Mouse (Mus musculus) heart, embryonic 16.5 days (tissue): ENCODE results near the gene H2afz. TPM values are rescaled to one million over a fixed set of nuclear protein-coding genes. Genes with fewer than 3 reads are reported as not detected.

Source experiments
- ATAC-seq: fragments of 200-750 bp; cut with Nextera tagmentation; replicated peaks from 2 replicates; pipeline ENCODE4 v1.8.0; 2017; ENCODE audit warnings: moderate number of reproducible peaks; ENCODE audit not compliant: insufficient read depth, low FRiP score; ENCODE audit errors: extremely low read depth
- H3K27ac ChIP-seq: fragments of 300-500 bp; sonication (generic); 2 replicates; pipeline ENCODE4 v1.5.1; 2014; ENCODE audit warnings: mild to moderate bottlenecking, low read length, control low read depth, moderate library complexity
- H3K27me3 ChIP-seq: fragments of 300-500 bp; sonication (generic); 2 replicates; pipeline ENCODE4 v1.6.1; 2014; ENCODE audit warnings: low read length, mixed read lengths; ENCODE audit not compliant: control insufficient read depth, insufficient read depth
- H3K36me3 ChIP-seq: fragments of 300-500 bp; sonication (generic); 2 replicates; pipeline ENCODE4 v1.6.1; 2014; ENCODE audit not compliant: control insufficient read depth, insufficient read depth
- H3K4me1 ChIP-seq: fragments of 300-500 bp; sonication (generic); 2 replicates; pipeline ENCODE4 v1.6.1; 2014; ENCODE audit warnings: low read length, mixed read lengths; ENCODE audit not compliant: control insufficient read depth, insufficient read depth
- H3K4me2 ChIP-seq: fragments of 300-500 bp; sonication (generic); 2 replicates; pipeline ENCODE4 v1.6.1; 2014; ENCODE audit warnings: low read depth, mild to moderate bottlenecking, control low read depth, low read length
- H3K4me3 ChIP-seq: fragments of 300-500 bp; sonication (generic); 2 replicates; pipeline ENCODE4 v1.5.1; 2014; ENCODE audit warnings: mild to moderate bottlenecking, control low read depth, low read length
- H3K9ac ChIP-seq: fragments of 300-500 bp; sonication (generic); 2 replicates; pipeline ENCODE4 v1.6.1; 2014; ENCODE audit warnings: low read length, control low read depth
- H3K9me3 ChIP-seq: fragments of 300-500 bp; sonication (generic); replicated peaks from 2 replicates; pipeline ENCODE4 v1.6.1; 2016; ENCODE audit warnings: low read length; ENCODE audit not compliant: control insufficient read depth
- WGBS: fragments of 180-500 bp; shearing (Covaris S2); extraction: QIAGEN DNeasy Blood & Tissue Kit; methylation state at CpG from one replicate; pipeline ENCODE4 v1.1.7; 2014; 5-methylcytosine and 5-hydroxymethylcytosine counted together
- polyA plus RNA-seq: library from polyadenylated mRNA; unstranded; fragments of >200 nt; fragmentation: Nextera tagmentation; extraction: Ambion mirVana; gene quantifications from 2 replicates; pipeline ENCODE4 v1.2.1, GENCODE M21; 2015

Gene H2afz
- polyA plus RNA-seq, 1 experiment from 2014 or later: 1,062 TPM

DNA sequence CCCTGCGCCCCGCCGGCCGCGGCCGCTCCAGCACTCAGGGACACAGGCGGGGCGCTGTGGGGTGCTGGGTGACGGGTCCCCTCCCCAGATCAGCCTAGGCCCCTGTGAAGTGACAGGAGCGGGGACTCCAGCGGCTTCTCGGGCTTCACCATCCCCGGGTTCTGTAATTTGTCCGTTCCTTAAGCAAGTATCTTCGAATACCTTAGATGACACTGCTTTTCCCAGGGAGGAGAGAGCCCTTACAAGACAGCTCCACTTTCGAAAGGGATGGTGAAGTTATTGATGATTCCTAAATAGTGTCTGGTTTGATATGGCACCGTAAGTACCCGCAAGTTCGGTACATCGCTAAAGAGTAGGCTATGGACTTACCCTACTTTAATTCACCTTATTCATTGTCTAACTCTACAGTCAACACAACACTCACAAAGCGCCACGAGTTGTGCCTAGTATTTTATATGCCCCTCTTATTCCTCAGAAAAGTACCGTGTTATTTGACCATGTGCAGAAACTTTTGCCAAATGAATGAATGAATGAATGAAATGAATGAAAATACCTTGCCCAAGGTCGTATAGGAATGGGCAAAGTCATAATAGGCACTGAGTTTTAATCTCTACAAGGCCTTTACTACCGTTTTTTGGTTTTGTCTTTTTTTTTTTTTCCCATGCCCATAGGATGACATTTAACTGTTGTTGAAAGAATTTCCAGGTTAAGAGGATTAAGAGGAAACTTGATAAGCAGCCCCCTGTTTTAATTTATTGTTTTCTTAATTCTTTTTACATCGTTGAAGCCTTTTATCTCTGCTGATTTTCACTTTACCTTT lies 4.0 kb downstream of the H2afz start:
- no peaks in the 10 kb centered on the region for H3K27me3 ChIP-seq
- WGBS: 3% methylated on average over 26 of the region's 26 CpGs
- H3K4me1 ChIP-seq: peaks cover 18% of the 10 kb centered on the region
- ATAC-seq: 0 out of 2 replicates have a peak, but pooled peaks have one; percentile 3
- peak overlapping the region; percentile 99 for H3K27ac ChIP-seq
- H3K36me3 ChIP-seq: peaks cover 5% of the 10 kb centered on the region; the same call in 1 of the 2 replicates
- H3K9ac ChIP-seq: peak overlapping the region; percentile 100
- H3K4me2 ChIP-seq: peak overlapping the region; percentile 89
- H3K4me3 ChIP-seq: peak overlapping the region; percentile 98
- H3K9me3 ChIP-seq: no peaks in the 10 kb centered on the region

DNA sequence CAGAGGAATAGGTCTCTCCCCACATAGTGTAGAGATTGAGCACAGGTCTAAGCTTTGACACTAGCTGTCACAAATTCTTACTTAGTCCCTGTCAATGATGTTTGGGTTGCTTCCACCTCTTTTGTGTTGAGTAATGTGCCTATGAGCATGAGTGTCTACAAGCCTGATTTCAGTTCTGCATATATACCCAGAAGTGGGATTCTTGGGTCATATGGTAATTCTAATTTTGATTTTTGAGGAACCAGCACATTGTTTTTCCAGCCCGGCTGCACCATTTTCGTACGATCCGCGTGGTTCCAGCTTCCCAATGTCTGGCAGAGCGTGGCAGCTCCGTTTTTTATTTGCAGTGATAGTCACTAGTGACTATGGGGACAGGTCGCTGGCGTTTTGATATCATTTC lies 5.1 kb downstream of the H2afz start:
- Histone ChIP-seq H3K27me3 (no peaks in the 10 kb centered on the region), H3K4me2 (no peak overlapping the region), H3K4me1 (peaks cover 18% of the 10 kb centered on the region), H3K27ac (no peak overlapping the region), H3K4me3 (no peak overlapping the region), H3K9ac (no peak overlapping the region), H3K9me3 (no peaks in the 10 kb centered on the region), H3K36me3 (peaks cover 5% of the 10 kb centered on the region; the same call in 1 of the 2 replicates)
- ATAC-seq: no peak
- WGBS: 93% methylated on average over 9 of the region's 9 CpGs

DNA sequence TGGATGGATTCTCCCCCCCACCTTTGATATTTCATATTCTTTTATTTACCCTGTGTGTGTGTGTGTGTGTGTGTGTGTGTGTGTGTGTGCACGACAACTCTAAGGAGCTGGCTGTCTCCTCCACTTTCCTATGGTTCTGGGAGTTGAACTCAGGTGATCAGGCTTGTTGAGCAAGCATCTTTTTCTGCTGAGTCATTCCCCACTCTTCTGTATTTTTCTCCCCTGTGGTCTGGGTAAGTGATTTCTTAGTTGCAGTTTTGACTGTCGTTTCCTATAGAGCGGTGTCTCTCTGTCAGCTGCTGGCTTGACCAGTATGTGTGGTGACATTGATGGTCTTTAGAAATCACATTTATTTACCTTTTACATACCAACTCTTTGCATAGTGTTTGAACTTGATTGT lies 15.0 kb downstream of the H2afz start:
- Histone ChIP-seq H3K27ac (no peak overlapping the region), H3K4me1 (no peaks in the 10 kb centered on the region), H3K4me2 (no peak overlapping the region), H3K27me3 (no peaks in the 10 kb centered on the region), H3K36me3 (peaks cover 4% of the 10 kb centered on the region; the same call in 1 of the 2 replicates), H3K9ac (no peak overlapping the region), H3K9me3 (no peaks in the 10 kb centered on the region), H3K4me3 (no peak overlapping the region)
- WGBS: 73% methylated on average over 3 of the region's 3 CpGs
- ATAC-seq: no peak

DNA sequence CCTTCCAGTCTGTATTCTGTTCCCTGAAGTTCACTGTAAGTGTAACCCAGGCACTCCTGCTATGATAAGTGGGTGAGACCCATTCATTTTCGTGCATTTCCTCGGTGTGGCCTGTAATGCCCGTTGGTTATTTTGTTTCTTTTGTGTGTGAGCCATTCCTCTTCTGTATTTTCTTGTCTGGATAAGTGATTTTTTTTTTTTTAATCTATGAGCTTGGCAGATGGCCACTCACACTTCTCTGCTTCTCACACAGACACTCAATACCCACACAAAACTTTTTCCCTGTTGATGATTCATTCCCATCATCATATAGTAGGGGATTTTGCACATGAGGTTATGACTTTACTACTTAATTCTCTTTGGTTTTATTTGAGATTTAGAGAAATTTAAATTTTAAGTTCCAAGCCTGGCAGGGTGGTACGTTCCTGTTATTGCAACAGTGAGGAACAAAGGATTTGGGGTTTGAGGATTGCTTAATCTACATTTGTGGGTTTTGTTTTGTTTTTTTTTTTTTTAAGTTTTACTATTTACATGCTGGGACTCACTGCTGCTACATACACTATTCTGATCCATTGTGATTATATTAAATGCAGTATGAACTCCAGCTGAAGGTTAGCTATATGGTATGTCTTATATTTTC lies 15.9 kb downstream of the H2afz start:
- 71% methylated on average over 4 of the region's 4 CpGs for WGBS
- Histone ChIP-seq H3K36me3 (peaks cover 4% of the 10 kb centered on the region), H3K27ac (no peak overlapping the region; the same call in 1 of the 2 replicates), H3K4me2 (no peak overlapping the region), H3K9me3 (no peaks in the 10 kb centered on the region), H3K27me3 (no peaks in the 10 kb centered on the region), H3K4me3 (no peak overlapping the region), H3K9ac (no peak overlapping the region), H3K4me1 (no peaks in the 10 kb centered on the region)
- no peak for ATAC-seq

DNA sequence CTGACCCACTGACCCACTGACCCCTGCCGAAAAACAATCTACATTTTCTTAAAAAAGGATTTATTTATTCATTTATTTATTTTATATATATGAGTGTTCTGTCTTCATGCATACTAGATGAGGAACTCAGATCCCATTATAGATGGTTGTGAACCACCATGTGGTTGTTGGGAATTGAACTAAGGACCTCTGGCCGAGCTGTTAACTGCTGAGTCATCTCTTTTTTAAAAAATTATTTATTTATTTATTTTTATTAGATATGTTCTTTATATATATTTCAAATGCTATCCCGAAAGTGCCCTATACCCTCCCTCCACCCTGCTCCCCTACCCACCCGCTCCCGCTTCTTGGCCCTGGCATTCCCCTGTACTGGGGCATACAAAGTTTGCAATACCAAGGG lies 16.8 kb downstream of the H2afz start:
- ATAC-seq: no peak
- Histone ChIP-seq H3K9me3 (no peaks in the 10 kb centered on the region), H3K36me3 (peaks cover 4% of the 10 kb centered on the region), H3K4me2 (no peak overlapping the region), H3K27me3 (no peaks in the 10 kb centered on the region), H3K4me1 (no peaks in the 10 kb centered on the region), H3K27ac (no peak overlapping the region), H3K4me3 (no peak overlapping the region), H3K9ac (no peak overlapping the region)
- WGBS: 89% methylated on average over 5 of the region's 5 CpGs

DNA sequence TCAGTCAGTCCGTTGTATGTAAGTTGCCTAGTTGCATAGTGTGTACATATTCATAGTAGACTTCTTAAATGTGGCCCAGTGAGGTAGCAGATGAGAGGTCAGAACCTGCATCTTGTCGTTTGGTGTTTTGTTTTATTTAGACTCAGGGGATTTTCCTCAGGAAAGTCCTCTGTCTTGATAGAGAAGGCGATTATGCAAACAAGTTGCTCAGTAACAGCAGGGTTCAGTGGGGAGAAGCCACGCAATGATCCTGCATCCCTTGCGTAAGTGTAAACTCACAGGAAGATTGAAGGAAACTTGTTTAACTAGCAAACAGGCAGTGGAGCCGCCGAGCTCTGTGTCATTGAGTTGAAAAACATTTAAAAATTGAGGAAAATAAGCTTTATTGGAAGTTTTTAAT lies 23.7 kb downstream of the H2afz start:
- no peak overlapping the region for H3K9ac ChIP-seq
- H3K27ac ChIP-seq: no peak overlapping the region
- no peak overlapping the region for H3K4me3 ChIP-seq
- ATAC-seq: no peak
- H3K4me2 ChIP-seq: no peak overlapping the region
- H3K4me1 ChIP-seq: no peaks in the 10 kb centered on the region
- H3K27me3 ChIP-seq: no peaks in the 10 kb centered on the region
- no peaks in the 10 kb centered on the region for H3K9me3 ChIP-seq
- H3K36me3 ChIP-seq: peaks cover 5% of the 10 kb centered on the region
- WGBS: 86% methylated on average over 7 of the region's 7 CpGs

DNA sequence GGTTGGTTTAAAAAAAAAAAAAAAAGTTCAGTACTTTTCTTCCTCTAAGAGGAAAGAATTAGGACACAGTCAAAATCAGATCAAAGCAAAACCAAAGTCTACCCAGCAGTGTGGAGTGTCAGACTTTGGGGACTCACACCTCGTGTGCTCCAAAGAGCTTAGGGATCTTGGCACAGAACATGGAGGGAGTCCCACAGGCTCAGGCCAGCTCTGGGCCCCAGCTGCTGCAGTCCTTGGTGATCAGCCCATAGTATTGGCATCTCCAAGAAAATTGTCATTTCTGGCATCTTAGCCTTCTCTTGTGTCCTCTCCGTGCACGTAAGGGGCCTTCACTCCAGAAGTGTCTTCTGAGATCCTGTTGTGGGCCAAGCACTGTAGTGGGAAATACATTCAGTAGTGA lies 26.8 kb downstream of the H2afz start:
- Histone ChIP-seq H3K4me2 (no peak overlapping the region), H3K27me3 (no peaks in the 10 kb centered on the region), H3K27ac (no peak overlapping the region), H3K4me1 (no peaks in the 10 kb centered on the region), H3K9me3 (no peaks in the 10 kb centered on the region), H3K4me3 (no peak overlapping the region), H3K9ac (no peak overlapping the region), H3K36me3 (peaks cover 22% of the 10 kb centered on the region)
- WGBS: 73% methylated on average over 3 of the region's 3 CpGs
- no peak for ATAC-seq

DNA sequence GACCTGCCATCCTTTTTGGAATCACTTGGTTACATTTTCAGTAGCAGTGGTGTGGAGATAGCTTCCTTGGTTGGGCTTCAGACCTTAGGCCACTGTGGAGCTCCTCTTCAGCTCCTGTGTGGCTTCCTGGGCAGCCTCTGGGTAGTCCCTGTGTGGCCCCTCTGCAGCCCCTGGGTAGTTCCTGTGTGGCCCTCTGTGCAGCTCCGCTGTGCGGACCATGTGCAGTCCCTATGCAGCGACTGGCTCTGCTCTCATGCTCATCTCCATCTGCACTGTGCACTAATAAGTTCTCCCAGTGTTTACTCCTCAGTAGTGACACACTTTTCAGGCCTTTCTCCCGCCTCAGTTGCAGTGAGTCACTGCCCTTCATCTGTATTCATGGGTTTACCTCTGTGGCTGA lies 27.8 kb downstream of the H2afz start:
- 89% methylated on average over 4 of the region's 4 CpGs for WGBS
- H3K4me2 ChIP-seq: no peak overlapping the region
- no peak overlapping the region for H3K27ac ChIP-seq
- no peak overlapping the region for H3K9ac ChIP-seq
- H3K4me3 ChIP-seq: no peak overlapping the region
- ATAC-seq: no peak
- H3K9me3 ChIP-seq: no peaks in the 10 kb centered on the region
- H3K36me3 ChIP-seq: peaks cover 22% of the 10 kb centered on the region
- H3K4me1 ChIP-seq: no peaks in the 10 kb centered on the region
- no peaks in the 10 kb centered on the region for H3K27me3 ChIP-seq

DNA sequence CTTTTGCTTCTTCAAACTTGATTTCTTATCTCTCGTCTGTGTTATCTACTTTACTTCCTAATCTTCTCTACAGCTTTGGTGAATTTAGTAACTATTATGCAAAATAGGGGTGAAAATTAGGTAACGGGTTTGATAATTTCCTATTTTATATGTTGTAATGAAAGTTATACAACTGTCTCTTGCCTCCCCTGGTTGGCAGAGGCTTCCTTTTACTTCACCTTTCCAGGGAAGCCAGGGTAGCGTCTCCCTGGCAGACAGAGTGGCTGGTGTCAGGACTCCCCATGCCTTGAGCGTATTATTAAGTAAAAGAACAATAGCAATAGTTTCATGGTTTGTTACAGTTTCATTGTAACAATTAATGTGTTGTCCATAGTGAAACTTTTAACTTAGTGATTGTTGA lies 29.5 kb downstream of the H2afz start:
- Histone ChIP-seq H3K4me2 (no peak overlapping the region), H3K27ac (no peak overlapping the region), H3K9ac (no peak overlapping the region), H3K4me3 (no peak overlapping the region), H3K27me3 (no peaks in the 10 kb centered on the region), H3K9me3 (no peaks in the 10 kb centered on the region), H3K4me1 (no peaks in the 10 kb centered on the region), H3K36me3 (peaks cover 25% of the 10 kb centered on the region)
- 93% methylated on average over 4 of the region's 4 CpGs for WGBS
- no peak for ATAC-seq
